Mouse (Mus musculus) lung, adult 18-20 months (tissue): ENCODE data around the gene Chmp1a.

ENCODE experiments used
- DNase-seq, 2 experiments: peaks; one replicate each; pipeline ENCODE4 v3.0.0; 2022; ENCODE audit warnings: mixed read lengths in 2 of 2

Gene Chmp1a

DNA sequence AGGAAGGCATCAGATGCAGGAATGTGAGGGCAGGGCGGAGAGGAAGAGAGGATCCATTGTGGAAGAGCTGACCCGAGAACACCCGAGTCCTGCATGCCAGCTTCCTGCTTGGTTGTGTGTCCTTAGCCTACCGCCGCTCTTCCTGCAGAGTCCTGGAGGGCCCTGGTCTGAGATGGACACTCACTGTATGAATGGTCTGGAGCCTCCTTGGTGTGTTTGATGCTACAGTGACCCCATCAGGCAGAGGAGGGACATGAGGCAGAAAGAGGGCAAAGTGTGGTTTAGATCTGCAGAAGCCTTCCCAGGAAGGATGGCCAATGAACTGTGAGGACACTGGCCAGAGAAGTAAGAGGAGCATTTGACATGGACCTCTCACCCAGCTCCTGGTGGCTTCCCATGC, 57.4 kb downstream of the Chmp1a start:
- DNase-seq: peak; percentile 33 to 36
